Mouse (Mus musculus) CH12.LX (cell line): Measurements from ENCODE around the gene Calr. TPM values are rescaled to one million over a fixed set of nuclear protein-coding genes. Genes with fewer than 3 reads are reported as not detected.

Source experiments
- DNase-seq: peaks from one replicate; pipeline ENCODE4 v3.0.0-alpha.2; 2013; ENCODE audit errors: extremely low read depth
- H3K27ac ChIP-seq: 2 replicates; pipeline ENCODE4 v1.5.1; 2012; ENCODE audit warnings: low read depth, mild to moderate bottlenecking, control low read depth, moderate library complexity; ENCODE audit not compliant: insufficient read depth
- H3K27me3 ChIP-seq: replicated peaks from 2 replicates; pipeline ENCODE3; 2012; ENCODE audit warnings: inconsistent platforms
- H3K36me3 ChIP-seq, 2 experiments: replicated peaks in 1 of 2; 2 replicates each; pipeline versions ENCODE3 to v1.6.1; 2012; ENCODE audit warnings: inconsistent platforms in 1 of 2, low read length in 1 of 2, mild to moderate bottlenecking in 1 of 2, mixed read lengths in 1 of 2, moderate library complexity in 1 of 2; ENCODE audit not compliant: control insufficient read depth in 1 of 2, insufficient read depth in 1 of 2
- H3K4me1 ChIP-seq, 2 experiments: 2 replicates each; pipeline ENCODE4 v1.6.1; 2012; ENCODE audit warnings: inconsistent platforms in 1 of 2, moderate library complexity in 1 of 2; ENCODE audit not compliant: insufficient read depth in 2 of 2, control insufficient read depth in 1 of 2
- H3K4me2 ChIP-seq: 2 replicates; pipeline ENCODE4 v1.6.1; 2012; ENCODE audit warnings: low read depth, mild to moderate bottlenecking, control low read depth; ENCODE audit not compliant: poor library complexity, insufficient read depth, severe bottlenecking
- H3K4me3 ChIP-seq, 3 experiments: fragments of 150-350 bp in 1 of 3; sonication (generic) in 1 of 3; replicated peaks in 1 of 3; 2 replicates each; pipeline versions ENCODE3 to v1.5.1; 2011 to 2012; ENCODE audit warnings: low read depth in 2 of 3, low read length in 2 of 3, mild to moderate bottlenecking in 2 of 3, moderate library complexity in 2 of 3, control low read depth in 1 of 3, improper control_type of control experiment in 1 of 3, inconsistent platforms in 1 of 3, mixed read lengths in 1 of 3; ENCODE audit not compliant: poor library complexity in 1 of 3
- H3K79me2 ChIP-seq: replicated peaks from 2 replicates; pipeline ENCODE4 v1.6.1; 2012; ENCODE audit warnings: mild to moderate bottlenecking, moderate library complexity; ENCODE audit not compliant: control insufficient read depth, poor library complexity, insufficient read depth, severe bottlenecking; ENCODE audit errors: extremely low read depth
- H3K9ac ChIP-seq: 2 replicates; pipeline ENCODE4 v1.6.1; 2012; ENCODE audit warnings: low read depth, mild to moderate bottlenecking, control low read depth, moderate library complexity; ENCODE audit not compliant: insufficient read depth
- H3K9me3 ChIP-seq: replicated peaks from 2 replicates; pipeline ENCODE3; 2012; ENCODE audit warnings: low read length, inconsistent platforms, mixed read lengths
- CHD1 ChIP-seq: IDR thresholded peaks from 2 replicates; pipeline ENCODE4 v1.6.1; 2012; ENCODE audit warnings: low read depth, low read length, improper control_type of control experiment, inconsistent platforms
- CHD2 ChIP-seq: IDR thresholded peaks from 2 replicates; pipeline ENCODE4 v1.6.1; 2011; ENCODE audit warnings: low read length, improper control_type of control experiment
- CTCF ChIP-seq, 2 experiments: IDR thresholded peaks in 1 of 2; conservative IDR thresholded peaks in 1 of 2; 2 replicates each; pipeline ENCODE4 v1.5.1; 2011 to 2012; ENCODE audit warnings: low read depth in 2 of 2, low read length in 2 of 2, improper control_type of control experiment in 1 of 2, inconsistent platforms in 1 of 2, mild to moderate bottlenecking in 1 of 2, moderate library complexity in 1 of 2
- E2F4 ChIP-seq: IDR thresholded peaks from 2 replicates; pipeline ENCODE4 v1.6.1; 2011; ENCODE audit warnings: low read depth, low read length, improper control_type of control experiment; ENCODE audit not compliant: insufficient replicate concordance
- ELF1 ChIP-seq: IDR thresholded peaks from 2 replicates; pipeline ENCODE4 v1.6.1; 2014; ENCODE audit warnings: low read depth, mild to moderate bottlenecking, inconsistent platforms, low read length, improper control_type of control experiment
- EP300 ChIP-seq: IDR thresholded peaks from 2 replicates; pipeline ENCODE4 v1.6.1; 2011; ENCODE audit warnings: low read length, improper control_type of control experiment
- HCFC1 ChIP-seq: IDR thresholded peaks from 2 replicates; pipeline ENCODE4 v1.6.1; 2012; ENCODE audit warnings: low read depth, mild to moderate bottlenecking, inconsistent platforms, low read length, improper control_type of control experiment
- IRF4 ChIP-seq: IDR thresholded peaks from 2 replicates; pipeline ENCODE4 v1.6.1; 2014; ENCODE audit warnings: low read depth, mild to moderate bottlenecking, inconsistent platforms, low read length, improper control_type of control experiment
- JUND ChIP-seq: conservative IDR thresholded peaks from 2 replicates; pipeline ENCODE4 v1.6.1; 2011; ENCODE audit warnings: low read depth, low read length, improper control_type of control experiment
- KAT2A ChIP-seq: IDR thresholded peaks from 2 replicates; pipeline ENCODE4 v1.6.1; 2012; ENCODE audit warnings: low read length, improper control_type of control experiment, inconsistent platforms; ENCODE audit not compliant: insufficient replicate concordance
- MAFK ChIP-seq: IDR thresholded peaks from 2 replicates; pipeline ENCODE4 v1.6.1; 2011; ENCODE audit warnings: low read length, improper control_type of control experiment; ENCODE audit not compliant: insufficient replicate concordance
- MAX ChIP-seq: IDR thresholded peaks from 2 replicates; pipeline ENCODE4 v1.6.1; 2011; ENCODE audit warnings: low read length, improper control_type of control experiment
- MEF2A ChIP-seq: IDR thresholded peaks from 2 replicates; pipeline ENCODE4 v1.6.1; 2014; ENCODE audit warnings: low read depth, mild to moderate bottlenecking, inconsistent platforms, low read length, improper control_type of control experiment, borderline replicate concordance
- NRF1 ChIP-seq: IDR thresholded peaks from 2 replicates; pipeline ENCODE4 v1.6.1; 2014; ENCODE audit warnings: low read depth, mild to moderate bottlenecking, inconsistent platforms, low read length, improper control_type of control experiment, moderate library complexity
- POLR2AphosphoS2 ChIP-seq: IDR thresholded peaks from 2 replicates; pipeline ENCODE4 v1.6.1; 2011; ENCODE audit warnings: low read depth, low read length, improper control_type of control experiment
- SMC3 ChIP-seq: IDR thresholded peaks from 2 replicates; pipeline ENCODE4 v1.6.1; 2011; ENCODE audit warnings: low read depth, low read length, improper control_type of control experiment
- UBTF ChIP-seq: IDR thresholded peaks from 2 replicates; pipeline ENCODE4 v1.6.1; 2012; ENCODE audit warnings: low read depth, mild to moderate bottlenecking, inconsistent platforms, low read length, improper control_type of control experiment, moderate library complexity
- USF2 ChIP-seq: conservative IDR thresholded peaks from 2 replicates; pipeline ENCODE4 v1.6.1; 2011; ENCODE audit warnings: low read depth, low read length, improper control_type of control experiment
- ZMIZ1 ChIP-seq: IDR thresholded peaks from 2 replicates; pipeline ENCODE4 v1.6.1; 2012; ENCODE audit warnings: low read depth, mild to moderate bottlenecking, inconsistent platforms, low read length, improper control_type of control experiment
- ZNF384 ChIP-seq: IDR thresholded peaks from 2 replicates; pipeline ENCODE4 v1.6.1; 2012; ENCODE audit warnings: low read depth, low read length, improper control_type of control experiment, inconsistent platforms
- dilution Hi-C: fragments of 300-500 bp; cut with MboI; formaldehyde crosslinking; loops from 2 replicates; pipeline ENCODE4 v1.14.3; 2020; ENCODE audit warnings: low sequenced_read_pairs; ENCODE audit not compliant: extremely low pct_unique_long_range_greater_than_20kb, extremely low pct_ligation_motif_present
- in situ Hi-C: fragments of 300-500 bp; cut with MboI; formaldehyde crosslinking; loops from 3 replicates; pipeline ENCODE4 v1.14.3; 2019; ENCODE audit warnings: low sequenced_read_pairs, low pct_ligation_motif_present, low pct_unique_long_range_greater_than_20kb, mixed read lengths
- polyA plus RNA-seq: library from polyadenylated mRNA; unstranded; fragments of >175 nt; gene quantifications from 2 replicates; pipeline ENCODE4 v1.2.1, GENCODE M21; 2012; ENCODE audit warnings: low read depth; ENCODE audit not compliant: insufficient read length
- total RNA-seq, 2 experiments: library from RNA; depleted of rRNA; stranded (reverse); fragments of 300-350 nt in 1 of 2; fragments of >200 nt in 1 of 2; gene quantifications; 2 replicates each; pipeline ENCODE4 v1.2.3; 2012 to 2014

Gene Calr
- total and polyA plus RNA-seq, 3 experiments: 395 to 1,181 (median 627) TPM

DNA sequence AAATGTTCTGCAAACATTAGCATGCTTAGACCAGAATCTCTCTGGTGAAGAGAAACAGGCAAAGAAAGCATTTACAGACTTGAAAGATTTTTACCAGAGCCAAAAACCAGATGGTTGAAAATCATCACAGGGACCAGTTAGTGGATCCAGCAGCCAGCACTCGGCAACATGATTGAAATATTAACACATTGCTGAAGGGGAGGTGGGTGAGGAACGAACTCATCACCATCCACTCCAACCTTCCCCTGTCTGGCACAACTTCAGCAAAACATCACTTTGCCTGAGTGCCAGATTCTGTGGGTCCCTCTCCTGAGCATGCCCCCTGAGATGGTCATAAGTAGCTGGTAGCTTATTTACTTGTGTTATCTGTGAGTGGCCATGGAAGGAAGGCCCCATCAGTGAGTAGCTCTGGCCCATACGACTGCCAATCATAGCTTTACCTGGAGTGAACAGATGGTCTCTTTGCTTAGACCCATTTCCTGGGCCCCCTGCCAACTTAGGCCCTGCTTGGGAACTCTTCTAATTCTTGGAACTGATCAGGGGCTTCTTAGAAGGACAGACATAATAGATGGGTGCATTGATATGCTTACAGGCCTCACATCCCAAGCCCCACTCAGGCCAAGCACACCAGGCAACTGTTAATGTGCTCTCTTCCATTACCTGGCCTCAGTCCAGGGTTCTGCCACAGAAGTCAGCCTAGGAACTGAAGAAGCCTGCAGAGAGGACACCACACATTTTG lies 30.7 kb upstream of the Calr start:
- H3K9me3 ChIP-seq: no peaks in the 10 kb centered on the region
- no peak for TF ChIP-seq POLR2AphosphoS2
- no peak for TF ChIP-seq MAFK
- no peak for TF ChIP-seq NRF1
- TF ChIP-seq HCFC1: no peak
- no peak for TF ChIP-seq SMC3

DNA sequence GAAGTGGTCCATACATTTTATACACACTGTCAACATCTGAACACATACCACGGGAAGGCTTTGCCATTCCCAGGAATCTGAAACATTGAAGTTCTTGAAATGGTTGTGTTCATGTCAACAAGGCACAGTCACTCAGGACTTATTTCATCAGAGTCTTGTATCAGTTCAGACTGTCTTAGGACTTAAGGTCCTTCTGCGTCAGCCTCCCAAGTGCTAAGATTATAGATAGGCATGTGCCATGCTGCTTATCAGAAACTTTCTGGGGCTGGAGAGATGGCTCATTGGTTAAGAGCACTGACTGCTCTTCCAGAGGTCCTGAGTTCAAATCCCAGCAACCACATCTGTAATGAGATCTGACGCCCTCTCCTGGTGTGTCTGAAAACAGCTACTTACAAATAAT lies 27.6 kb upstream of the Calr start:
- no peaks in the 10 kb centered on the region for H3K27me3 ChIP-seq
- in situ Hi-C loops: no loop called here
- no peak for DNase-seq
- TF ChIP-seq MAX (no peak), E2F4 (no peak), ELF1 (no peak), MEF2A (no peak), IRF4 (no peak), USF2 (no peak), JUND (no peak), MAFK (no peak), ZNF384 (no peak), KAT2A (no peak), CHD2 (no peak), HCFC1 (no peak), ZMIZ1 (no peak), CHD1 (no peak), EP300 (no peak), SMC3 (no peak), CTCF (conservative IDR thresholded peaks at IDR 0.05 in 1 of 2, IDR thresholded peaks at IDR 0.05 in 1 of 2; ENCODE audit: low read depth in 2 of 2, low read length in 2 of 2) (no peak), UBTF (no peak)
- peaks cover 4 to 53% of the 10 kb centered on the region in 2 experiments for H3K36me3 ChIP-seq
- no peaks in the 10 kb centered on the region for H3K9me3 ChIP-seq
- dilution Hi-C loops: no loop called here
- H3K79me2 ChIP-seq: no peaks in the 10 kb centered on the region
- H3K27ac ChIP-seq: no peak overlapping the region
- H3K9ac ChIP-seq: no peak overlapping the region
- H3K4me2 ChIP-seq: no peak overlapping the region
- no peaks in the 10 kb centered on the region for H3K4me1 ChIP-seq
- no peak overlapping the region for H3K4me3 ChIP-seq

More for the DNA sequence above, 30.7 kb upstream of the Calr start:
- Histone ChIP-seq H3K4me3 (no peak overlapping the region), H3K4me2 (no peak overlapping the region), H3K4me1 (no peaks in the 10 kb centered on the region), H3K27me3 (no peaks in the 10 kb centered on the region), H3K27ac (no peak overlapping the region), H3K79me2 (no peaks in the 10 kb centered on the region), H3K36me3 (peaks cover 3 to 25% of the 10 kb centered on the region in 2 experiments), H3K9ac (no peak overlapping the region)
- in situ Hi-C loops (no loop called here), dilution Hi-C loops (no loop called here)
- no peak for DNase-seq
